Mouse (Mus musculus): ENCODE results near the gene Ift172. TPM values are rescaled to one million over a fixed set of nuclear protein-coding genes. Genes with fewer than 3 reads are reported as not detected.

Ift172 gene
- polyA plus RNA-seq (2012; rRNA removed): 18.1 and 20.9 TPM in 2 replicates

DNA sequence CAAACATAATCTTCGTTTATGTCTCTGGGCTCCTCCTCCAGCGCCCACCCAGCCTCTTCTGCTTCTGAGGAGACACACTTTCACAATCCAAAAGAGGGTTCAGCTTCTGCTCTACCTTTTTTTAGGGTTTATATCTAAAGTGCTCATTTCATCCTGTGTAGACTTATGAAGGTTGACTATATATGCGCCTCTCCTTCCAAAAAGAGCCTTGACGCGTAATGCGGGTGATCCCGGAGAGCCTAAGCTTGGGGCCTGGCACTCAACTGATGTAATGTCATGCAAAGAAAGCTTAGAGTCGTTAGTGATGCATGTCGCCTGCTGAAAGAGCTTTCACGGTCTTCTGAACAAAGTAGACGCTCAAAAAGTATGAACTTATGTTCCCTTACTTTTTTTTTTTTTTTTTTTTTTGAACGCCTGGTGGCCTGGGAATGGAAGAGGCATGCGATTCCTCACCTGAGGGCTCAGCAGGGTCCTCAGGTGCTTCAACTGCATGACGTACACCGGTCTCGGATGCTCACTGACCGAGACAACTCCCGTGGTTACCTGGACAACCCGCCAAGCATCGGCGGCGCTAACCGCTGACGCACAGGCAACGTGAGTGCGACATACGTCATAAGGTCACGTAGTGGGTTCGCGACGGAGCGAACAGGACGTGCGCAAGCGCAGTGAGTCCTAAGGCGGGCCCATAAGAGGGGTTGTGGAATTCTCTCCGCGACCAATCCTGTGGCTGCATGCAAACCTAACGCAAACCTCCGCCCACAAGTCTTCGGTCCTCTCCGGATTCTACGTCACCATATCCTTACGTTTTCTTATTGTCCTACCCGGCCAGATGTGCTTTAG is at the start of gene Ift172:
Ift172 (minus strand) TSS at position 596 of the 840 bp plus-strand sequence.
- Histone ChIP-seq H3K36me3 (ENCODE audit: control insufficient read depth, insufficient read depth, low read length) (peaks cover 2% of the 10 kb centered on the region; the same call in 1 of the 2 replicates), H3K27ac (ENCODE audit: insufficient read depth, low read depth, low read length) (peak within 1 kb of the TSS; percentile 56), H3K4me3 (ENCODE audit: low read depth, low read length) (peak within 1 kb of the TSS; percentile 68), H3K27me3 (ENCODE audit: control insufficient read depth, insufficient read depth, low read length) (peaks cover 9% of the 10 kb centered on the region), H3K4me1 (ENCODE audit: control insufficient read depth, insufficient read depth, insufficient read length, low read length) (peaks cover 6% of the 10 kb centered on the region)
- 2% methylated on average over 45 of the region's 45 CpGs for WGBS
- TF ChIP-seq CTCF (IDR thresholded peaks at IDR 0.05; ENCODE audit: extremely low read depth, insufficient read length, insufficient replicate concordance, low read depth, low read length) (no peak), POLR2A (IDR thresholded peaks at IDR 0.05; ENCODE audit: low read depth, low read length) (no peak)

DNA sequence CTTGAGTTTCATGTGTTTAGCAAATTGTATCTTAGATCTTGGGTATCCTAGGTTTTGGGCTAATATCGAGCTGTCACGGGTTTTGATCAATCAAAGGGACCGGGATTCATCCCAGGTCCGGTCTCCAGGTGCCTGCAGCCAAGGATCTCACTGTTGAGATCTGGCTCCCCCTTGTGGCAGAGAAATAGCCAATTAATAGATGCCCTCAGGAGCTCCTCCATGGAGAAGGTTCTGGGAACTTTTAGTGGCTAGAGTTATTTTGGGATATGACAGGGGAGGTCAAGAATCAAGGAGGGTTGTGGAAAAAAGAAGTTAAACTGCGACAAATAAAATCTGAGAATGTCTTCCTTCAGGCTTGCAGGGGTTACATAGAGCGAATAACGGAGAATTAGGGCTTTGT is 37.3 kb upstream of the Ift172 start:
- H3K4me3 ChIP-seq (ENCODE audit: low read depth, low read length): no peak overlapping the region
- WGBS: 30% methylated on average over 7 of the region's 7 CpGs
- no peaks in the 10 kb centered on the region for H3K27me3 ChIP-seq (ENCODE audit: control insufficient read depth, insufficient read depth, low read length)
- no peak for TF ChIP-seq POLR2A (IDR thresholded peaks at IDR 0.05; ENCODE audit: low read depth, low read length)
- peak; percentile 65; the same call in 1 of the 2 replicates for TF ChIP-seq CTCF (IDR thresholded peaks at IDR 0.05; ENCODE audit: extremely low read depth, insufficient read length, insufficient replicate concordance, low read depth, low read length)
- H3K27ac ChIP-seq (ENCODE audit: insufficient read depth, low read depth, low read length): no peak overlapping the region
- no peaks in the 10 kb centered on the region for H3K36me3 ChIP-seq (ENCODE audit: control insufficient read depth, insufficient read depth, low read length)
- no peaks in the 10 kb centered on the region for H3K4me1 ChIP-seq (ENCODE audit: control insufficient read depth, insufficient read depth, insufficient read length, low read length)

DNA sequence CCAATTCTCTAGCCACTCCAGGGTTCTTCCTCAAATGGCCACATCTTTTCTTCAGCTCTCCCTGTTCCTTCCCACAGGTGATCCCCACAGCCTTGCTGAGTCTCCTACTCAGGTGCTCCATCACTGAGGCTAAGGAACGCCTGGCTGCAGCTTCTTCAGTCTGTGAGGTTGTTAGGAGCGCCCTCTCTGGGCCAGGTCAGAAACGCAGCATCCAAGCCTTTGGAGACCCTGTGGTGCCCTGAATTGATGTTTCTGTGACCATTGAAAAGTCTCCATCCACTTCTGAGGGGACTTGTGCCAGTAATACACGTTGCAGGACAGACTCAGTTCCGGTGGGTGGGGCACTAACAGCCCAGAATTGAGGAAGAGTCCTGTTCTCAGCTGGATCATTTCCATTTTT is 35.9 kb upstream of the Ift172 start:
- WGBS: 14% methylated on average over 5 of the region's 5 CpGs
- Histone ChIP-seq H3K36me3 (ENCODE audit: control insufficient read depth, insufficient read depth, low read length) (no peaks in the 10 kb centered on the region), H3K27ac (ENCODE audit: insufficient read depth, low read depth, low read length) (no peak overlapping the region), H3K4me1 (ENCODE audit: control insufficient read depth, insufficient read depth, insufficient read length, low read length) (no peaks in the 10 kb centered on the region), H3K27me3 (ENCODE audit: control insufficient read depth, insufficient read depth, low read length) (no peaks in the 10 kb centered on the region), H3K4me3 (ENCODE audit: low read depth, low read length) (no peak overlapping the region)
- no peak for TF ChIP-seq POLR2A (IDR thresholded peaks at IDR 0.05; ENCODE audit: low read depth, low read length)
- no peak for TF ChIP-seq CTCF (IDR thresholded peaks at IDR 0.05; ENCODE audit: extremely low read depth, insufficient read length, insufficient replicate concordance, low read depth, low read length)

DNA sequence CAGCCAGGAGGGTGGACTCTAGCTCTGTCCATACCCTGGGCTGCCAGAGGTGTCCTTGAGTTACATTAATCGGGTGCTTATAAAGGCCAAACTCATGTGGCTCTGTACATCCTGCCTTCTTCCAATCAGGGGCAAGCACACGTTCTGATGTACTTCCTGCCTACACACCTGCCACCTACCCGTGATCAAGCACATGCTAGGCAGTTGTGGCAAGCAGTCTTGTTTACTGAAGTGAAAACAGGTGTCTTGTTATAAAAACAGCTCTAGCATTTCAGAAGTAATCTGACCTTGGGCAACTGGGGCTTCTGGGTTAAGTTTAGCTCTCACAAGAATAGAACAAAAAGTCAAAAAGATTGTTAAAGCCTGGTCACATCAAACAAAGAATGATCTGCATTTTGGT is 33.2 kb upstream of the Ift172 start:
- no peak overlapping the region for H3K4me3 ChIP-seq (ENCODE audit: low read depth, low read length)
- no peaks in the 10 kb centered on the region for H3K4me1 ChIP-seq (ENCODE audit: control insufficient read depth, insufficient read depth, insufficient read length, low read length)
- H3K27me3 ChIP-seq (ENCODE audit: control insufficient read depth, insufficient read depth, low read length): no peaks in the 10 kb centered on the region
- H3K36me3 ChIP-seq (ENCODE audit: control insufficient read depth, insufficient read depth, low read length): no peaks in the 10 kb centered on the region
- WGBS: 48% methylated on average over 3 of the region's 3 CpGs
- TF ChIP-seq CTCF (IDR thresholded peaks at IDR 0.05; ENCODE audit: extremely low read depth, insufficient read length, insufficient replicate concordance, low read depth, low read length) (no peak), POLR2A (IDR thresholded peaks at IDR 0.05; ENCODE audit: low read depth, low read length) (no peak)
- no peak overlapping the region for H3K27ac ChIP-seq (ENCODE audit: insufficient read depth, low read depth, low read length)

DNA sequence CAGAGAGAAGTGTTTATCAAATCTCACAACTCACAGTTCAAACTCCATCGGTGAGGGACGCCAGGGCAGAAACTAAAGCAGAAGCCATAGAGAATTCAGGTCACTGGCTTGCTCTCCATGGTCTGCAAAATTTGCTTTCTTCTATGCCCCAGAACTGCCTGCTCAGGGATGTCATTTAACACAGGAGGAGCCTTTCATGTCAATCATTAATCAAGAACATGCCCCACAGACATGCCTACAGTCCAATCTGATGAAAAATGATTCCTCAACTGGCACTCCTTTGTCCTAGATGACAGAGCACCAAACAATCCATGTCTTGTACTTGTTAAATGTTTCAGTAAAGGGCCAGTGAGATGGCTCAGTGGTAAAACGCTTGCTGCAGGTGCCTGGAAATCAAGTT is 31.9 kb upstream of the Ift172 start:
- no peak overlapping the region for H3K4me3 ChIP-seq (ENCODE audit: low read depth, low read length)
- H3K27ac ChIP-seq (ENCODE audit: insufficient read depth, low read depth, low read length): no peak overlapping the region
- no peaks in the 10 kb centered on the region for H3K4me1 ChIP-seq (ENCODE audit: control insufficient read depth, insufficient read depth, insufficient read length, low read length)
- 44% methylated on average over 3 of the region's 3 CpGs for whole genome bisulfite sequencing
- no peaks in the 10 kb centered on the region for H3K27me3 ChIP-seq (ENCODE audit: control insufficient read depth, insufficient read depth, low read length)
- H3K36me3 ChIP-seq (ENCODE audit: control insufficient read depth, insufficient read depth, low read length): no peaks in the 10 kb centered on the region
- TF ChIP-seq CTCF (IDR thresholded peaks at IDR 0.05; ENCODE audit: extremely low read depth, insufficient read length, insufficient replicate concordance, low read depth, low read length): no peak
- no peak for TF ChIP-seq POLR2A (IDR thresholded peaks at IDR 0.05; ENCODE audit: low read depth, low read length)

DNA sequence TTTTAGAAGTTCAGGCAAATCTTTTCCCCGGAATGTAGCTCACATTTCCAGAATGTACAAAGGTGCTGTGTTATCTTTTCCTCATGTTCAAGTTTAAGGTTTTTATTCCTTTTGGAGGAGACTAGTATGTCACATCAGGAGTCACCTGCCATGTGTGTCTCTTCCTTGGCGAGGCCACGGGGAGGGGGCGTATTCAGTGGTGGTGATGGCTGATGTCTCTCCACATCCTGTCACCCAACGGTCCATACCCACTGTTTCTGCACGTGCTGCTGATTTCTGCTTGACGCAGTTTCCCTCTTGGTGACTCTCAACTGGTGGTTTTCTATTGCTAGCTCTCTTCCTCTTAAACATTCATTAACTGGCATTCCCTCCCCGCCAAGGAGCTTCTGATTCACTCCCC is 21.9 kb upstream of the Ift172 start:
- no peaks in the 10 kb centered on the region for H3K4me1 ChIP-seq (ENCODE audit: control insufficient read depth, insufficient read depth, insufficient read length, low read length)
- H3K36me3 ChIP-seq (ENCODE audit: control insufficient read depth, insufficient read depth, low read length): no peaks in the 10 kb centered on the region
- no peaks in the 10 kb centered on the region for H3K27me3 ChIP-seq (ENCODE audit: control insufficient read depth, insufficient read depth, low read length)
- no peak overlapping the region for H3K27ac ChIP-seq (ENCODE audit: insufficient read depth, low read depth, low read length)
- H3K4me3 ChIP-seq (ENCODE audit: low read depth, low read length): no peak overlapping the region
- TF ChIP-seq CTCF (IDR thresholded peaks at IDR 0.05; ENCODE audit: extremely low read depth, insufficient read length, insufficient replicate concordance, low read depth, low read length) (no peak), POLR2A (IDR thresholded peaks at IDR 0.05; ENCODE audit: low read depth, low read length) (no peak)
- WGBS: 86% methylated on average over 8 of the region's 8 CpGs

DNA sequence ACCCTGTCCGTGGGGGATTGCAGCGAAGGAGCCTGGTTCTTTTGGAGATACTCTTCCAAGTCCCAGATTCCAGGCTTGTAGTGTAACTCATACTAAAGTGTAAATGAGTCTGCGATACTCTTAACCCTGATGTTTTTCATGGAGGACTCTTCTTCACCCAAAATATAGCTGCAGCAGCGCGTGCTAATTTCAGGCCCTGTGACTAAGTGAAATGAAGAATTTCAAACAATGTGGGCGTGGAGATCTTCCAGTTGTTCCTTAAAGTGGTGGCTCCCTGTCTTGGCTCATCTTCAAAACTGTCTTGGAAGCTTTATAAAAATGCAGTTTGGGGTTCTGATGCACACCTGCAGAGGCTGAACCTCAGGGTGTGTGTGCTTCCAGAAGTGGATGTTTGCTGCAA is 12.2 kb upstream of the Ift172 start:
- H3K4me1 ChIP-seq (ENCODE audit: control insufficient read depth, insufficient read depth, insufficient read length, low read length): no peaks in the 10 kb centered on the region
- no peak overlapping the region for H3K4me3 ChIP-seq (ENCODE audit: low read depth, low read length)
- H3K27me3 ChIP-seq (ENCODE audit: control insufficient read depth, insufficient read depth, low read length): peaks cover 3% of the 10 kb centered on the region; the same call in 1 of the 2 replicates
- no peak overlapping the region for H3K27ac ChIP-seq (ENCODE audit: insufficient read depth, low read depth, low read length)
- WGBS: 84% methylated on average over 6 of the region's 6 CpGs
- no peak for TF ChIP-seq CTCF (IDR thresholded peaks at IDR 0.05; ENCODE audit: extremely low read depth, insufficient read length, insufficient replicate concordance, low read depth, low read length)
- no peak for TF ChIP-seq POLR2A (IDR thresholded peaks at IDR 0.05; ENCODE audit: low read depth, low read length)
- no peaks in the 10 kb centered on the region for H3K36me3 ChIP-seq (ENCODE audit: control insufficient read depth, insufficient read depth, low read length)
